Mouse (Mus musculus) thymus, postnatal 10 days (tissue): ENCODE results near the gene Mcrip2.

ENCODE experiments used
- DNase-seq, 2 experiments: peaks; one replicate each; pipeline ENCODE4 v3.0.0; 2021; ENCODE audit warnings: low spot score in 2 of 2

The Mcrip2 gene

GRCm38 (mm10) chr17:25818851-25819780 is 49.4 kb downstream of the Mcrip2 start:
- no peak for DNase-seq

- no peak for DNase-seq
Measured at GRCm38 (mm10) chr17:25817662-25818061, 50.9 kb downstream of the Mcrip2 start.
